Mouse (Mus musculus) ZHBTc4 (cell line): ENCODE results near the gene Tstd1.

Experiments
- DNase-seq: peaks from one replicate; pipeline ENCODE4 v3.0.0-alpha.2; 2011; ENCODE audit warnings: low read depth, low spot score

Gene Tstd1

DNA sequence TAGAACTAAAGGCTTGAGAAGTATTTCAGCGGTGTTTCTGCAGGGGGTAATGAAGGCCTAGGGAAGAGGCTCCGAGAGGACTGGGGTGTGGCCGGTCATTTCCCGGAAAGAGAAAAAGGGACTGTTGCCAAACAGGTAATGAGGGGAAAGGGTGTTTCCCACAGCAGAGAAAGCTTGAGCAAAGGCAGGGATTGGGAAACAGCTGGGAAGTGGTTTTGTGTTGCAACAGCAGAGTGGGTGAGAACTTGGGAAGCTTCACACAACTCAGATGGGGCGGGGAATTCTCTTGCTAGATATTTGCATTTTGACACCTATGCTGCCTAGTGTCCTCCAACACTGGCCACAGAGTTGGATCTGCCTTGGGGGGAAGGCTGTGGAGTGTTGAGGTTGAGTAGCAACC is 34.3 kb downstream of the Tstd1 start:
- peak; percentile 47 for DNase-seq

DNA sequence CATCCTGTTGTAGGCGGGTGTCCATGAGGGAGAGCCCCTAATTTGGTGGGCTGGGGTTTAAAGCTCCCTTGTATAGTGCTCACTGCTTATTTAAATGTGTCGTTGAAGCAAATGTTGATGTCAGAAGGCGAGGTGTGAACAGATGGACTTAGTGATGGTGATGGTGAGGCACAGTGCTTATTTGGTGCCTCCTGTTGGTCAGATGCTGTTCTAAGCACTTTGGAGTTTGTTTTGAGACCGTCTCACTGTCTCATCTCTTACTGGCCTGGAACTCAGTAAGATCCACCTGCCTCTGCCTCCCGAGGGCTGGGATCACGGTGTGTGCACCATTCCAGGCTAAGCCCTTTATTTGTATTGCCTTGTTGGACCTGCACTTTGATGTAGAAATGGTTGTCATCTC is 36.3 kb downstream of the Tstd1 start:
- no peak for DNase-seq

DNA sequence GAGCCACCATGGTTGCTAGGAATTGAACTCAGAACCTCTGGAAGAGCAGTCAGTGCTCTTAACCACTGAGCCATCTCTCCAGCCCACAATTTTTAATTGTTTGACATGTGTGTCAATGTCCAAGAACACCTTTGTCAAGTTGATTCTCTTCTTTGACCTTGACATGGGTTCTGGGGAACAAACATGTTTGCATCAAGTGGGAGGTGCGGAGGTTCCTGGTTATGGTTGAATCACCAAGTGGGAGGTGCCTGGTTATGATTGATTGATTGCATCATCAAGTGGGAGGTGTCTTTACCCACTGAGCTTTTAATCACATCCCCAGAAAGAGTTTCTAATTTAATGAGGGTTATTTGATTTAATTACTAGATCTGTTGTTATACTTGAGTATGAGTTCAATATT is 38.9 kb downstream of the Tstd1 start:
- DNase-seq = no peak

DNA sequence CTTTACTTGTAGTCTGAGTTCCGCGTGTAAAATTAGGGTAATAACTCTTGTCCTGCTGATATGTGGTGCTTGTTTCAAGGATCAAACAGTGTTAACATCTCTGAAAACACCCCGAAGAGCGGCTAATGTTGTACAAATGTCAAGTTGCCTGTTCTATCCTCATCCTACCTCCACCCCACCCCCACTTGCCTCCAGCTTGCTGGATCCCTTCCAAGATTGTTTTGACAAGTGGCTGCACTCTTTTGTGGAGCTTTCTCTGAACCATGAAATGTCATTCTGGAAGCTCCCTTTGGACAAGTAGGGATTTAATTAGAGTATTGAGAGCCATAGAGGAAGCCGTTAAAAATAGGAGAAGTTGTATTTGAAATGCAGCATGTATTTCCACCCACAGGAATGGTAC is 41.1 kb downstream of the Tstd1 start:
- no peak for DNase-seq

DNA sequence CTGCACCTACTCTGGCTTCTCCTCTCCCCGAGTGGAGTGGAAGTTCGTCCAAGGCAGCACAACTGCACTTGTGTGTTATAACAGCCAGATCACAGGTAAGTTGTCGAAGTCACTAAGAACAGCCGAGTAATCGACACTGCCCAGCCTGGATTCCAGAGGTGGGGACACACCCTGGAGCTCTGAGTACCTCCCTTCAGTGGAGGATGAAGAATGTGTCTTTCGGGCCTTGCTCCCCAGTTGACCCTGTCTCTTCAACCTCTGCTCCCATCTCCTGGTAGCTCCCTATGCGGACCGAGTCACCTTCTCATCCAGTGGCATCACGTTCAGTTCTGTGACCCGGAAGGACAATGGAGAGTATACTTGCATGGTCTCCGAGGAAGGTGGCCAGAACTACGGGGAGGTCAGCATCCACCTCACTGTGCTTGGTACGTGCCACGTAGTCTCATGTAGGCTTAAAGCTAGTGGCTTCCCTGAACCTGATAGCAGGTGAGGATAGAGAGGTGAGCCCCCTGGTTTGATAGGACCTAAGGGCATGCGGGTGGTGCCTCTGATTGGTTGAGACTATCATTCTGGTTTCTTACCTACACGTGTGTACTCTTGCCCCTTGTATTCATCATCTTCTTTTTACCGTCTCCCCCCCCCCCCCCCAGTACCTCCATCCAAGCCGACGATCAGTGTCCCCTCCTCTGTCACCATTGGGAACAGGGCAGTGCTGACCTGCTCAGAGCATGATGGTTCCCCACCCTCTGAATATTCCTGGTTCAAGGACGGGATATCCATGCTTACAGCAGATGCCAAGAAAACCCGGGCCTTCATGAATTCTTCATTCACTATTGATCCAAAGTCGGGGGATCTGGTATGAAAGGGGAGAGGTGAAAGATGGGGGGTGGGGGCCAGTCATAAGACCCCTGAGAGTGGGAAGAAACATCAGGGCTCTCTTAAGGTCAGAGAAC is 42.2 kb downstream of the Tstd1 start:
- peak; percentile 51 for DNase-seq

DNA sequence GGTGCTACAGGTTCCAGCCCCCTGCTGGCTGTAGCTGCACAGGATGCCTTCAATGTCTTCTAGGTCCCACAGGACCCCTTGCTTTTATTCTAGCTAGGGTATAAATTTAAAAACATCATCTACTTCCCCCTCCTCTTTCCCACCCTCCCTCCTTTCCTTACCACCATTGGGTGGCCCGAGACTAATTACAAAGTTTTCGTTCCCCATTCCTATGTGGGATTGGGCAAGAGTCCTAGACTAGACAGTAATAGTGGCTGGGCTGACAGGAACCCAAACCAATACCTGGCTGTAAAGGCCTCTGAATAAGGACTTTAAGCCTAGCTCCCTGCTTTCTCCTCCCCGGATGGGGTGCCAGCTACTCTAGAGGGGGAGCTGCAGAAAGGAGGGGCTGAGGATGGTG is 44.5 kb downstream of the Tstd1 start:
- DNase-seq = no peak

DNA sequence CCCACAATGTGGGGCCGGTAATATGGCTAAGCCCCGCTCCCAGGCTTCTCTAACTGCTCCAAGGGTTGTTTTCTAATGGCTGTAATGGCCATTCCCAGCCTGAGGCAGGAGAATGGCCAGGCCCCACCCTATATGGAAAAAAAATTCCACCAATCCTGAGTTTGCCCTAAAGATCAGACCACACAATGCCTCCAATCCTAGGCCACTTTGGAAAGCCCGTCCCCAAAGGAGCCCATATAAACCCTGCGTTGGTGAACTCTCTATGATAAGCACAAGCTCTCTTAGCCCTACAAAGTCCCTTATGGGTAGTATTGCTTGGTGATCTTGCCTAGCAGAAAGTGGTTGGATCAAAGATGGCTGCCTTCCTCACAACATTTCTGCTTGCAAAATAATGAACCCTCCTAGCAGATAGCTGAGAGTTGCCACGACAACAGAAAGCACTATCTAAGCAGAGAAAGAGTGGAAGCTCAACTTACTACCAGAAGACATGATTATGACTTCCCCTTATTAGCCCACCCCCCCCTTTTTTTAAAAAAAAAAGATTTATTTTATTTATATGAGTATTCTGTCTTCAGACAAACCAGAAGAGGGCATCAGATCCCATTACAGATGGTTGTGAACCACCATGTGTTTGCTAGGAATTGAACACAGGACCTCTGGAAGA is 47.2 kb downstream of the Tstd1 start:
- DNase-seq = peak; percentile 86

DNA sequence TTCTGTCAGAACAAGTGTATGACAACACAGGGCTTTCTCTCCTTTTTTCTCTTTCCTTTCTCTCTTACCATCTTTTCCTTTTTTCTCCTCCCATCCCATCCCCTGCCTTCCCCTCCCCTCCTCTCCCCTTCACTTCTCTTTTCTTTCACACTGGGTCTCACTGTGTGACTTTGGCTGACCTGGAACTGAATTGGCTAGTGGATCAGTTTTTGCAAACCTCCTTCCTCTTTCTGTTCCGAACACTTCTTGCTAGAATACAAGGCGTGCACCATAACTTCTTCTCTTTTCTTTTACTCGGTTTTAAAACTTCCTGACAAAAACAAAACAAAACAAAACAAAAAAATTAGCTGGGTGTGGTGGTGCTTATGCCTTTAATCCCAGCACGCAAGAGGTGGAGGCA is 47.9 kb downstream of the Tstd1 start:
- DNase-seq = no peak

DNA sequence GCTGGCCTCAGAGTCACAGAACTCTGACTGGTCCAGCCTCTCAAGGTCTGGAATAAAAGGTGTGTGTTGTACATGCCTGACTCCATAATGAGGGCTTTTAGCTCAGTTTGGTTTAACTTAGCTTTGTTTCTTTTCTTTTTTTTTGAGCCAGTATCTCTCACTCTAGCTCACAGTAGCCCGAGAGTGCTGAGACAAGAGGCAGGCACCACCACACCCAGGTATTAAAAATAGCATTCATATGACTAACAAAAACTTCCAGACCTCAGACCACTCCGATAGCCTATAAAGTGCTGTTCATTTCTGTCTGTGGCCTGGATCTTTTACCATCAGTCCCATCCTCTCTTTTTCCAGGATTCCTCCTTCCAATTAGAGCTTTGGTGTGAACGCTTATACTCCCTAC is 51.0 kb downstream of the Tstd1 start:
- no peak for DNase-seq
